Mouse (Mus musculus) hindbrain, embryonic 12.5 days (tissue): ENCODE results near the gene Cdk4. TPM values are rescaled to one million over a fixed set of nuclear protein-coding genes. Genes with fewer than 3 reads are reported as not detected.

Experiments
- ATAC-seq: fragments of 200-750 bp; cut with Nextera tagmentation; 2 replicates; pipeline ENCODE4 v1.8.0; 2017; ENCODE audit warnings: moderate TSS enrichment; ENCODE audit not compliant: low FRiP score
- H3K27ac ChIP-seq: fragments of 300-500 bp; sonication (generic); 2 replicates; pipeline ENCODE4 v1.5.1; 2016; ENCODE audit warnings: mild to moderate bottlenecking
- H3K27me3 ChIP-seq: fragments of 300-500 bp; sonication (generic); 2 replicates; pipeline ENCODE4 v1.6.1; 2016; ENCODE audit warnings: mild to moderate bottlenecking
- H3K36me3 ChIP-seq: fragments of 300-500 bp; sonication (generic); 2 replicates; pipeline ENCODE4 v1.6.1; 2016; ENCODE audit warnings: mild to moderate bottlenecking
- H3K4me1 ChIP-seq: fragments of 300-500 bp; sonication (generic); 2 replicates; pipeline ENCODE4 v1.6.1; 2016
- H3K4me2 ChIP-seq: fragments of 300-500 bp; sonication (generic); replicated peaks from 2 replicates; pipeline ENCODE4 v1.6.1; 2016; ENCODE audit warnings: mild to moderate bottlenecking
- H3K4me3 ChIP-seq: fragments of 300-500 bp; sonication (generic); 2 replicates; pipeline ENCODE4 v1.5.1; 2016; ENCODE audit warnings: mild to moderate bottlenecking
- H3K9ac ChIP-seq: fragments of 300-500 bp; sonication (generic); 2 replicates; pipeline ENCODE4 v1.6.1; 2016; ENCODE audit warnings: mild to moderate bottlenecking, moderate library complexity
- H3K9me3 ChIP-seq: fragments of 300-500 bp; sonication (generic); replicated peaks from 2 replicates; pipeline ENCODE4 v1.6.1; 2016; ENCODE audit warnings: mild to moderate bottlenecking
- WGBS: fragments of 180-500 bp; shearing (Covaris S2); methylation state at CpG from one replicate; pipeline ENCODE4 v1.1.7; 2016; 5-methylcytosine and 5-hydroxymethylcytosine counted together
- polyA plus RNA-seq: library from polyadenylated mRNA; unstranded; fragments of >200 nt; fragmentation: Nextera tagmentation; extraction: Ambion mirVana; gene quantifications from 2 replicates; pipeline ENCODE4 v1.2.1, GENCODE M21; 2016

Gene Cdk4
- polyA plus RNA-seq, 1 experiment from 2014 or later = 1,814 TPM

DNA sequence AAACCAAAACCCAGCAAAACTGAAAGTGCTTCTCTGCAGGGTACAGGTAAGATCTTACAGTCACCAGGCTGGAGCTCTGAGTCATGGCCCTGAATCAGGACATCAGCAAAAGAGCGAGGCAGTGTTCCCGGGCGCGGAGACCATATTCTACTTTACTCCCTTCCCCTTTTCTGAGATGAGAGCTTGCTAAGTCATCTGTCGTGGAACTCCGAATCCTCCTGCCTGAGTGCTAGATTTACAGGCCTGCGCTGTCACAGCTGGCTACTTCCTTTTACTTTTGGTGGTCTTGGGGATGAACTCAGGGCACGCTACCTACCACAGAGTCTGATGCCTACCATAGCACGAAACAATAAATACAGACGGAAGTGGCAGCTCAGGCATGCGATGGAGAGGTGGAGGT is 51.1 kb downstream of the Cdk4 start:
- H3K27ac ChIP-seq = no peak overlapping the region
- no peaks in the 10 kb centered on the region for H3K4me1 ChIP-seq
- H3K4me3 ChIP-seq = no peak overlapping the region
- no peaks in the 10 kb centered on the region for H3K27me3 ChIP-seq
- H3K9ac ChIP-seq = no peak overlapping the region
- H3K36me3 ChIP-seq = peaks cover 61% of the 10 kb centered on the region
- 88% methylated on average over 11 of the region's 11 CpGs for WGBS
- no peaks in the 10 kb centered on the region for H3K9me3 ChIP-seq
- ATAC-seq = no peak
- no peak overlapping the region for H3K4me2 ChIP-seq

DNA sequence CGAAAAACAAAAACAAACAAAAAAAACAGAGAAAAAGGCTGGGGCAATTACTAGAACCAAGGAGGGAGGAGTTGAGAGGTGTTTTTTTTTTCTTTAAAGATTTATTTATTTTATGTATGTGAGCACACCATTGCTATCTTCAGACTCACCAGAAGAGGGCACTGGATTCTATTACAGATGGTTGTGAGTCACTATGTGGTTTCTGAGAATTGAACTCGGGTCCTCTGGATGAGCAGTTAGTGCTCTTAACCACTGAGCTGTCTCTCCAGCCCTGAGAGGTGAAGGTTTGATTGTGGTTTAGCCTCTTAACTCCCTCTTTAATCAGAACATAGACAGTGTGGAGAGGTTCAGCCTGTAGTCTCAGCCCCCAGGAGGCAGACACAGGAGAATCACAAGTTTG is 51.7 kb downstream of the Cdk4 start:
- WGBS = 80% methylated on average over 2 of the region's 2 CpGs

More for the DNA sequence above, 51.7 kb downstream of the Cdk4 start:
- H3K27me3 ChIP-seq = no peaks in the 10 kb centered on the region
- H3K27ac ChIP-seq = no peak overlapping the region
- H3K4me2 ChIP-seq = no peak overlapping the region
- H3K36me3 ChIP-seq = peaks cover 59% of the 10 kb centered on the region
- no peak overlapping the region for H3K9ac ChIP-seq
- no peak overlapping the region for H3K4me3 ChIP-seq
- peaks cover 6% of the 10 kb centered on the region for H3K4me1 ChIP-seq
- no peaks in the 10 kb centered on the region for H3K9me3 ChIP-seq
- no peak for ATAC-seq

Other genes starting within 250 kb of the Cdk4 start
- gene Atp23, start 162.2 kb upstream of the Cdk4 start, polyA plus RNA-seq = 14.8 and 15.0 TPM in 2 replicates
- 50.5 and 51.1 TPM in 2 replicates for gene Ctdsp2, start 84.8 kb upstream of the Cdk4 start, polyA plus RNA-seq
- gene Avil, start 62.8 kb upstream of the Cdk4 start, polyA plus RNA-seq = 1.6 and 2.1 TPM in 2 replicates
- 65.3 and 67.4 TPM in 2 replicates for gene Tsfm, start 32.7 kb upstream of the Cdk4 start, polyA plus RNA-seq
- 31.8 and 34.9 TPM in 2 replicates for gene Mettl1, start 22.1 kb upstream of the Cdk4 start, polyA plus RNA-seq
- gene Eef1akmt3, start 22.0 kb upstream of the Cdk4 start, polyA plus RNA-seq = 0.22 and 0.34 TPM in 2 replicates
- 0.25 TPM in 1 of 2 replicates, not detected in the other for gene Cyp27b1, start 15.3 kb upstream of the Cdk4 start, polyA plus RNA-seq
- gene March9, start 3.4 kb upstream of the Cdk4 start, polyA plus RNA-seq = 5.4 and 6.1 TPM in 2 replicates
- 141 and 148 TPM in 2 replicates for gene Tspan31, start 6.7 kb downstream of the Cdk4 start, polyA plus RNA-seq
- 1.7 and 2.0 TPM in 2 replicates for gene Agap2, start 11.8 kb downstream of the Cdk4 start, polyA plus RNA-seq
- gene Os9, start 57.6 kb downstream of the Cdk4 start, polyA plus RNA-seq = 118 TPM in 2 replicates
- gene B4galnt1, start 101.7 kb downstream of the Cdk4 start, polyA plus RNA-seq = 21.6 and 25.8 TPM in 2 replicates
- gene Slc26a10, start 117.1 kb downstream of the Cdk4 start, polyA plus RNA-seq = 1.2 and 2.2 TPM in 2 replicates
- 52.2 and 61.4 TPM in 2 replicates for gene Arhgef25, start 126.5 kb downstream of the Cdk4 start, polyA plus RNA-seq
- 199 and 203 TPM in 2 replicates for gene Dtx3, start 132.2 kb downstream of the Cdk4 start, polyA plus RNA-seq
- gene Pip4k2c, start 148.1 kb downstream of the Cdk4 start, polyA plus RNA-seq = 23.2 and 24.9 TPM in 2 replicates
- gene Kif5a, start 199.8 kb downstream of the Cdk4 start, polyA plus RNA-seq = 70.0 and 76.6 TPM in 2 replicates
- gene Dctn2, start 202.8 kb downstream of the Cdk4 start, polyA plus RNA-seq = 234 and 240 TPM in 2 replicates
- 17.9 and 19.8 TPM in 2 replicates for gene Mbd6, start 225.5 kb downstream of the Cdk4 start, polyA plus RNA-seq
- 142 and 152 TPM in 2 replicates for gene Mars, start 248.3 kb downstream of the Cdk4 start, polyA plus RNA-seq